Mouse (Mus musculus) mouse embryonic stem cell (cell line): ENCODE data around the gene Siah3.
"Not testable (repeated sequence)": the region's sequence is repeated elsewhere in the genome, so short reads cannot be mapped to it uniquely, and the experiment has no call there.

Experiments used
- in situ Hi-C, 2 experiments: fragments of 300-500 bp; cut with MboI; formaldehyde crosslinking; loops; 1 replicate in 1 of 2; 3 replicates in 1 of 2; pipeline ENCODE4 v1.14.3; 2019 to 2020; ENCODE audit warnings: low sequenced_read_pairs in 2 of 2, low pct_unique_long_range_greater_than_20kb in 1 of 2, mixed read lengths in 1 of 2; ENCODE audit not compliant: unreplicated experiment in 1 of 2

The Siah3 gene

DNA sequence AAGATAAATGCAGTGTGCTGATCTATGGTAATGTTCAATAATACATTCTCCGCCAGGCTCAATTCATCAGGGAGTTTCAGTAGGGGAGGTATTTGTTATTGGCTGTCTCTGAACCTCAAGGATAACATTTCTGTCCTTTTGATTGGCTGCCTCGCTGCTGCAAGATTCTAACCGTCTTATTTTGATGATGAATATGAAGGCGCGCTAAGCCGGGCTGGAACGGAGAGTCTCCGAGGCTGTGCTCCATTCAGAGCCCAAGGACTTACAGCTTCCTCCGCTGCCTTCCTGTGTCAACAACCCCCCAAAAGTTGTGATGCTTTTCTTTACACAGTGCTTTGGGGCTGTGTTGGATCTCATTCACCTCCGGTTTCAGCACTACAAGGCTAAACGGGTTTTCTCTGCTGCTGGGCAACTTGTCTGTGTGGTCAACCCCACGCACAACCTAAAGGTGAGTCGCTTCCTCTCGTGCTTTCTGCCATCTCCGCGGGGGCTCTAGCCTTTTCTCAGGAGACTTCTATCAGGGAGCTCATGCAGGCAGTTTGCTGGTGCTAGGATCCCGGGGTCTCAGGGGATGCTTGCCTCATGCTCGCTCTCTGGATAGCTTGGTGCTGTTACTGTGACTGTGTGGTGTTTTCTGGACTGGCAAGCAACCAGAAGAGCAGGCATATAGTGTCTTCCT is at the start of gene Siah3:
TSS of gene Siah3 (plus strand) at position 240 of the 679 bp plus-strand sequence.
- in situ Hi-C loops, result no loop called here

DNA sequence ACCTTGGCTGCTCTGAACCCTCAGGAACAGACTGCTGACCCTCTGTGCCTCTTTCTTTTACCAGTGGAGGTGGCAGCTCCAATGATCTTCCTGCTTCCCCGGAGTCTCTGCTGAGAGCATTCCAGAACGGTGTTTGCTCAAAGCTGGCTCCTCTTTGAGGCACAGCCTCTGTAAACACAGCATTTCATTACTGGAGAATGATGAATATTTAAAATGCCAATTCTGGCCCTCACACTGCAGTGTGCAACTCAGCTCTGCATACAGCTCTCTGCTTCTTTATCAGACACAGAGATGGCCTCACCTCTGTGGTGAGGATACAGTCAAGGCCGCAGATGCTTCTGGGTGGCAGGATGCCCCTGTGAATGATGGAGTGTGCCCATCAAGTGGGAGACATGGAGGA is 46.0 kb upstream of the Siah3 start:
- in situ Hi-C loops, result no loop called here

DNA sequence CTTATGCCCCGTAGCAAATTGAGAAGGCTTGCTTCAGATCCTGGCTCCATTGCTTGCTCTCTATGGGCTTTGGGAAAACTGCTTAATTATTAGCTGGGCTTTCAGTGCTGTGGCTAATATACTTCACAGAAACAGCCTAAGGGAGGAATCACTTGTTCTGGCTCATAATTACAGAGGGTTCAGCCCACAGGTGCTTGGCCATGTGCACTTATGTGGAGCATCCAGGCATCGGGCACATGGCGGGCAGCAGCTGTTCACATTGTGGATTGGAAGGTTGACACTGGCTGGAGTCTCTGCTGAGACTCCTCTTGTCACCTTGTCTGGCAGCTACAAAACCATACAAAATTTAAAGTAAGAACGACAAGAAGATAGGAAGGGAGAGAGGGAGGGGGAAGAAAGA is 45.4 kb upstream of the Siah3 start:
- in situ Hi-C loops, result no loop called here

DNA sequence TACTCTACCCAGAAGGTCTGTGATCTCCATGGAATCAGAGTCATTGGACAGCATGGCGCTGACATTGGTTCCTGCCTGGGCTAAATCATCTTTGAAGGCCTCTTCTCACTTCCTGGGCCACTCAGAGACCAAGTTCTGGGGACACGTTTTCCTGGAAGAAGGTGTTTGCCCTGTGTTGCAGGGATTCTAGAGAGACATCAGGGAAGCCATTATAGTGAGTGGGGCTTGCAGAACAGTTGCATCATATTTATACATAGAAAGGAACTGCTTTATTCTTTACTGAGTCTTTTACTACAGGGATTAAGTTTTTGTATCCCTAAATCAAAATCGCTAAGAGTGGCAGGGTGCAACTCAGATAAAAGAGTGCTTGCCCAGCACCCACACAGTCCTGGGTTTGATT is 37.1 kb upstream of the Siah3 start:
- in situ Hi-C loops, result no loop called here

DNA sequence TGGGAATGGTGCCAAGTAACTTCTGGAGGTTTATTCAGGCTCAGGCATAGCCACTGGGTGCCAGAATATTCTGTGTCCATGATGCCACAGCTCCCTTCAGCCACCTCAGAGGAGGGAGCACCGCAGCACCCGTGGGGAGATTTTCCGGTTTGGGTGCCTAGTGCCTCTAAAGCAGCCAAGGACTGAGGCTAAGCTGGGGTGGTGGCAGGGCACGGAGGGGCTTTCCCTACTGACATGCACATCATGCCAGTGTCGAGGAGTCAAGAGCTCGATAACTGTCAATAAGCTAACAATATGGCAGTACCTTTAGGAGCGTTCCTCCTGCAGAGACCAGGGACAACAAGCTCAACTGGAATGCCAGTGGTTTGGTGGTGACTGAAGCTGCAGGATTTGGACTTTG is 35.9 kb upstream of the Siah3 start:
- in situ Hi-C loops, result no loop called here

DNA sequence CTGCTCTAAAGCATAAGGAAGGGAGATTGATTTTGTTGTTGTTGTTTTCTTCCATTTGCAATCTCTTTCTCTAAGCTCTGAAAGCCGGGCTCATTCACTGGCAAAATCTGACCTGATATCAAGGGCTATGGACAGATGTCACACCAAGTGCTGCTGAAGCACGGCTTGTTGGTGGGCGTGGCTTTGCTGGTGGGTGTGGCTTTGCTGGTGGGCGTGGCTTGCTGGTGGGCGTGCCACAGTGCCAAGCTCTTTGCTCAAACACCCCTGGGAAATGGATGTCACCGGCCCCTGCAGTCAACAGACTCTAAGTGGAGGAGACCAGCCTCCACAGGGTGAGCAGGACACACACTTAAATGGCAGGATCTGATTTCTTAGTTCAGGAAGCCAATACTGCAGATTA is 35.0 kb upstream of the Siah3 start:
- in situ Hi-C loops, result no loop called here

DNA sequence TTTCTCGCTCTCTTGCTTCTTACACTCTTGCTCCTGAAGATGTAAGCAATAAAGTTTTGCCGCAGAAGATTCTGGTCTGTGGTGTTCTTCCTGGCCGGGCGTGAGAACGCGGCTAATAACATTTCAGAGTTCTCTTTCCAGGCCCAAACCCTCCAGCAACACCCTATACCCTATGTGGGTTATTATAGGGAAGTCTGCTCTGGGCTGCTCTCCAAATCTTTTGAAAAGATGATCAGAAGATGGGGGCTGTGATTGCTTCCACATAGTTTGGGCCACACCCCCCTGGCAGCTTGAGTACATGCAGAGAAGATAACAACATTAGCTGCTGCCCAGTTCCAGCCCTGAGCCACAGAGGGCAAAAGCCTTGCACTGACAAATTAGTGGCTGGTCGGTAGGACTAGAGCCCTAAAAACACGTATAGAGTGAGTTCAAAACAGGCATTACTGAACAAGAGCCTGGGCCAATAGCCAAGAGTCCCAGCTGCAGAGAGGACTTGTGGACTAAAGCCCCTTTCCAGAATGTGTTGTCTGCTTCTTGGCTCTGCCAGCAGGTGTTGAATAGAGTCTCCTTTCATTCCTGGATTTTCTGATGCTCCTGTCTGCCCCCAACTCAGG is 24.5 kb upstream of the Siah3 start:
- in situ Hi-C loops, result no loop called here

DNA sequence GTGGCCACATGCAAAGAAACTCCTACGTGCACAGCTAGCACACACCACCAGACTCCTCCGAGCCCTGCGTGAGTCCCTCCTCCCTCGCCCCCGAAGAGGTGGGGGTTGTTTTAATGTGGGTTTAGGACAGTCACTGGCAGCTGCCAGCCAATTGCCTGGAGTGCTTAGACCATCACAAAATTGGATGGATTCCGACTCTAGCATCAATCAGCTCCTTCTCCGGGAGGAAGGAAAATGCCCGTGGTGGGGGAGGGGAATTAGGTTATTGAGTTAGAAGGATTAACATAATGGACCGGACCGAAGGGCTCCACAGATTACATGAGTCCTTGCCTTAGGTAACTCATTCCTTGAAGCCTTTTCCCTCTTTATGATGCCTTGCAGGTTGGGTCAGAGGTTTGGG is 22.9 kb upstream of the Siah3 start:
- in situ Hi-C loops, result no loop called here

DNA sequence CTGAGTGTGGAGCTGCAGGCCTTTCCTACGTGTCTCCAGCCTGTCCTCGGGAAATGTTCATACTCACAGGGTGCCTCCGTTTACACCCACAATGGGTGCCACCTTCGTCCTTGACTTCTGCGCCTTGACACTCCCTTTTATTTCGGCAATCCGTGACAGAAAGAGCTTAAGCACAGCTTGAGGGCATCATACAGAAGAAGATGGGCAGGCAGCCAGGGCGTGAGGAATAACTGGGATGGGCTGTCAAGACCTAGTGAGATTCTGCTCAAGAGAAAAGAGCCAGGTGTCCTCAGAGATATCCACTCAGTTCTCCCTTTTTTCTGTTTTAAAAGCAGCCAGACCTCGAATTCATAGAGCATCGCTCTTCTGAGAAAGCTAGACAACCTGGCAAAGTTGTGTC is 21.2 kb upstream of the Siah3 start:
- in situ Hi-C loops, result no loop called here

DNA sequence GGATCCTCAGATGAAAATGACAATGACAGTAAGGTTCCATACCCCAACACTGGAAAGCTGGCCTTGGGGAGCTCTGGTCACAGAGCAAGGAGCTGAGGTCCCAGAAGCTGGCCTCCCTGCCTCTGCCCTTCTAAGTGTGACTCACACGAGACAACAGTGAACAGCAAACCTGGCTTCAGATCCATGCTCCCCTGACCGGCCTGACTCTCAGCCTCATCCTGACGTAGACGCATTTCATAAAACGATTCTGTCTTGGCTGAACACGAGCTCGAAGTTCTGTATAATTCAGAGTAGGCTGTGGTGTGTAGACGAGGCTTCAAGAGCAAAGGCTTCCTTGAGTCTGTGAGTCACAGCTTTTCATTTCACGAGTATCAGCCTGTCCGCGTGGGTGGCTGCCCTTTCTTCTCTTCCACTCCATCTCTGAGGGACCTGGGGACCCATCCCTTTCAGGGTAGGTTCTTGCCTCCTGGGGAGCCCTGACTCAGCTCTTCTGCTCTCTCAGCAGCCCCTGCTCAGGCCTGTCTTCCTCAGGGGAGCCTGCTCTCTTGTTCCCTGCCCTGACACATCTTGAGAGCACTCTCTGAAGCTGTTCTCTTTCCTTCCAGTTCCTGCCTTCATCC is 11.2 kb upstream of the Siah3 start:
- in situ Hi-C loops, result no loop called here

DNA sequence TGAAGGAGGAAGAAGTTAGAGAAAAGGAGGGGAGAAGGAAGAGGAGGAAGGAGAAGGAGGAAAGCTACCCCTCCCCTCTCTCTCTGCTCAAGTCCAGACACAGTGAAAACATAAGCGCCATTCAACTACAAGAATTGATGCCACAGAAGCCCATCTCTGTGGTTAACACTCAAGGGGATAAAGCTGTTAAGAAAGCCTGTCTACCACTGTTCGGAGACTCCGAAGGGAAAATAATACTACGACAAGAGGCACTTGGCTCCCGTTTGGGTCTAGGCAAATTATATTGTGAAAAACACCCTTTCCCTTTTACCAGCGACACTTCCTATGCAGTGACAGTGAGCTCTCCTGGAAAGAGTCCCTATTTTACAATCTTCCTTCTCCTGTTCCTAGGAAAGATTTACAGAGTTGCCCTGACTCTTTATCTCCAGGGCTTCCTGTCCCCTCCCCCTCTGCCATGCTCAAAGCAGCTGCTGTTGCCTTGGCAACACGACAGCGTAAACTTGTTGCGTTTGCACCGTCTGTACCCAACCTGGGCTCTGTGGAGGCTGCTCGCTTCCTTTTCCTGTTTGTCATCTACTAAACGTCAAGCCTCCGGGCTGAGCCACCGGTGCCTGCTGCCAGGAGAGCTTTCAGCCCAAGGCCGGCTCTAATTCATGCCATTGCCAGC is 10.4 kb upstream of the Siah3 start:
- in situ Hi-C loops, result no loop called here

DNA sequence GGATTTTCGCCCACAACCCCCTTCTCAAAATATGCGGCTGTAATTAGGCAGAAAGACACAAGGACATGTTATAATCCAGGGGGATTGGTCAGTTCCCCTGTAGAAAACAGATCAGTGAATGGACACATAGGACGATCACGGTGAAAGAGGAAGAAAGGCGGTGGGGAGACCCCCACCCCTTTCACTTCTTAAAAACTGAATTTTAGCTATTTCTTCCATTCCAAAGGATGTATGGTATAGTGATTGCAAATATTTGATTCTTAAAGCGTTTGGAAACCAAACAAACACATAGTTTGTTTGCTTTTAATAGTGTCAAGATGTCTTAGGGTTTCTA is 9.9 kb upstream of the Siah3 start:
- in situ Hi-C loops, result no loop called here

DNA sequence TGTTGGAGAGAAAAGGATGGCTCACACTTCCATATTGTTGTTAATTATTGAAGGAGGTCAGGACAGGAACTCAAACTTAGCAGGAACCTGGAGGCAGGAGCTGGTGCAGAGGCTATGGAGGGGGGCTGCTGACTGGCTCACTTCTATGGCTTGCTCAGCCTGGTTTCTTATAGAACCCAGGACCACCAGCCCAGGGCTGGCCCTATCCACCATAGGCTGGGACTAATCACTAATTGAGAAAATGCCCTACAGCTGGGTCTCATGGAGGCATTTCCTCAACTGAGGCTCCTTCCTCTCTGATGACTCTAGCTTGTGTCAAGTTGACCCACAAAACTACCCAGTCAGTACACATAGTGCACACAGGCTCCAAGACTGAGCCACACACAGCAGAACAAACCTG is 9.5 kb upstream of the Siah3 start:
- in situ Hi-C loops, result not testable (repeated sequence)

DNA sequence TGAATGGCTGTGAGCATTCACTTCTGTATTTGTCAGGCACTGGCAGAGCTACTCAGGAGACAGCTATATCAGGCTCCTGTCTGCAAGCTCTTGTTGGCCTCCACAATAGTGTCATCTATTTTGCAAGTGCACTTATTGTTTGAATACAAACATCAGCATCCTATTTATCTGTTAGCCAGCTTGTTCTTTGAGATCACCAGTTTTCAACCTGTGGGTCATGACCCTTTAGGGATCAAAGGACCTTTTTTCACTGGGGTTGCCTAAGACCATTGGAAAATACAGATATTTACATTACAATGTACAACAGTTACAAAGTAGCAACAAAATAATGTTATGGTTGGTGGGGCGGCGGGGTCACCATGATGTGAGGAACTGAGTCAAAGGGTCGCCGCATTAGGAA is 1.9 kb upstream of the Siah3 start:
- in situ Hi-C loops, result no loop called here

DNA sequence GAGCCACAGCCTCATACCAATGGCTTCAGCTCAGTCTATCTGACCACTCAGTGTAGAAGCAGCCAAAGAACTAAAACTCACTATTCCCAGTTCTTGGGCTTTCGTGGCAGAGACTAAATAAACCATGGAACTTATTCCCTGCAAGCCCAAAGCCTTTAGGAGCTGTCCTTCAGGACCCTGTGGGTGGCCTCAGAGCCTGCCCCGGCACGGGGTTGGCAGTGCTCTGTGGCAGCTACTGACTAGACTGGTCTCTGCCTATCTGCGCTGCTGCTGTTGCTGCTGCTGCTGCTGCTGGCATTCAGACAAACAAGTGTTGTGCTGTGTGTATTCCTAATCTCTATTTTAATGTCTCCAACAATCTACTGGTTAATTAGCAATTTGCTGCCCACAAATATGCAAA is 1.1 kb upstream of the Siah3 start:
- in situ Hi-C loops, result no loop called here

DNA sequence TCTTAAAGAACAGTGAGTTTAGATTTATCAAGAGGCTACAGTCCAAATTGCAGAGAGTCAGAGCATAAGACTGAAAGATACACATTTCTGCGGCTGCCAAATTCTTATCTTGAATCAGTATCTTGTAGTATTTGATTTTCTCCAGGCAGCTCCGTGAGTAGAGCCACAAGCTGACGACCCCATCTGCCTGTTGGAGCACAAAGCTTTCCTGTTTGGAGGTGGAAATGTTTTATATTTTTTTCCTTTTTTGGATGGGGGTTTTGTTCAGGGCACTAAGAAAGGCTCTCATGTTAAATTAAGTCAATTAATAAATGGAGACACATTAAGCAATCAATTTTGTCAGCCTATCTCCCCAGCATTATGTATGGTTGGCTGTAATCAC is 430 bp upstream of the Siah3 start:
- in situ Hi-C loops, result no loop called here

DNA sequence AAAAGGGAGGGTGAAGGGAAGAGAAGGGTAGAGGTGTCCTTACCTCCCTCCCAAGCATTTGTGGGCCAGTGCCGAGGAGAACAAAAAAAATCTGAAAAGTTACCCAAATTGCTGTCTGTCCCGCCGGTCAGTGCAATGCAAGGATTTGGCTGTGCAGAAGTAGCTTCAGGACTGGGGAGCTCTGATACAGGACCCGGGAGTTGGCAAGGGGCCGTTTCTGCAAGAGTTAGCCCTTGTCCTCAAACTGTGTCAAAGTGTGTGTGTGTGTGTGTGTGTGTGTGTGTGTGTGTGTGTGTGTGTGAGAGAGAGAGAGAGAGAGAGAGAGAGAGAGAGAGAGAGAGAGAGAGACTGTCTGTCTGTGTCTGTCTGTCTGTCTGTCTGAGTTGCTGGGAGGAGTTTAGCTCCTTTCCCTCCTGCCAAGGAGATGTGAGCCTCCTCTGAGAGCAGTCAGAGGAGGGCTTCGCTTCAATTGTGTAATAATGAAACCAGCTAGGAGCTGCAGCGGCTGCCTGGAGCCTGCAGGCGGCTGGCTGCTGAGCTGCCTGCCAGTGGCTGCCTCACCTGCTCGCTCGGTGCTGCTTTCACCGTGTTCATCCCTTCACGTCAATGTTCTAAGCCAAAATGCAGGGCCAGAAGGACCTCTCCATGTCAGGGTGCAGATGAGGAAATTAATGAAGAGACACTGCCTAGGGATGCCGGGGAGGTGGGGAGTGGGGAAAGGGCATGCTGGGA is 873 bp downstream of the Siah3 start:
- in situ Hi-C loops, result no loop called here

DNA sequence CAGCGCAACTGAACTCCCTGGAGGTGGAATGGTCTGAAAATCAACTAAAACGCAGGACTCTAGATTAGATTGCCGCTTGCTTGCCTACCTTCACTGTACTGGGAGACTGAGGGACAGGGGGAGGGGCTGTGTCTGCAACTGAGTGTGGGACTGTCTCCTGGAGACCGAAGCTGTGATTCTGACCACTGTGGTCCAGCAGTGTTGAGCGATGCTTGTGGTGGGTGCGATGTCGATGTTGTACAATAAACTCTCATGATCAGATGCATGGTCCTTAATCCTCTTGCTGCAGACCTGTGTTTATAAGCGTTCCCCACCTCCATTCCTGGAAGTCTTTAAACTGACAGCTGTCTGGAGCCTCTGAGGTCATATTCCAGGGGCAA is 1.4 kb downstream of the Siah3 start:
- in situ Hi-C loops, result no loop called here

DNA sequence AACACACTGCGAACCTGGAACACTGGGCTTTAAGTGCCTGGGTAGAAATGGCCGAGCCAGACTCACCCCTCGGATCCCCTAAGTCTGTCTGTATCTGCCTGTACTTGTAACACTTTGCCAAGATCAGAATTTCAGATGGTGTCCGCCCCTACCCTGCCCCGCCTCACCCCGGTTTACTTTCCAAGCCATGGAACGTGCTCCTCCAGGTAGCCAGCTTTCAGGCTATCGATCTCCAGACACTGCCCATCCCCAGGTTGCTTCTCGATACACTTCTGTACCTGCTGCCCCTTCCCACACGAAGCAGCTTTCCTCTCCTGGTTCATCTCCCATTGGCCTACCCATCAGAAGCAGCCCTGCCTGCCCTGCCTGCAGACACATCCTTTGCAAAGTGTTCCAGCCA is 3.6 kb downstream of the Siah3 start:
- in situ Hi-C loops, result no loop called here
